Mouse (Mus musculus) kidney, postnatal 0 days (tissue): ENCODE data around the gene Pak1ip1. TPM values are rescaled to one million over a fixed set of nuclear protein-coding genes. Genes with fewer than 3 reads are reported as not detected.

ENCODE experiments used
- ATAC-seq: fragments of 200-750 bp; cut with Nextera tagmentation; replicated peaks from 2 replicates; pipeline ENCODE4 v1.8.0; 2017; ENCODE audit warnings: low read depth, moderate number of reproducible peaks, moderate TSS enrichment, moderate library complexity; ENCODE audit not compliant: low FRiP score
- DNase-seq: peaks from one replicate; pipeline ENCODE4 v3.0.0-alpha.2; 2016; ENCODE audit warnings: low spot score
- H3K27ac ChIP-seq: fragments of 300-500 bp; sonication (generic); 2 replicates; pipeline ENCODE4 v1.5.1; 2014; ENCODE audit warnings: mild to moderate bottlenecking
- H3K27me3 ChIP-seq: fragments of 300-500 bp; sonication (generic); 2 replicates; pipeline ENCODE4 v1.6.1; 2014; ENCODE audit warnings: low read length, mixed read lengths; ENCODE audit not compliant: insufficient read depth
- H3K36me3 ChIP-seq: fragments of 300-500 bp; sonication (generic); 2 replicates; pipeline ENCODE4 v1.6.1; 2014; ENCODE audit warnings: low read length, mixed read lengths; ENCODE audit not compliant: insufficient read depth
- H3K4me1 ChIP-seq: fragments of 300-500 bp; sonication (generic); replicated peaks from 2 replicates; pipeline ENCODE4 v1.6.1; 2014; ENCODE audit warnings: antibody characterized with exemption, low read length, mixed read lengths; ENCODE audit not compliant: insufficient read depth
- H3K4me2 ChIP-seq: fragments of 300-500 bp; sonication (generic); 2 replicates; pipeline ENCODE4 v1.6.1; 2014; ENCODE audit warnings: mild to moderate bottlenecking, low read length, moderate library complexity, mixed read lengths
- H3K4me3 ChIP-seq: fragments of 300-500 bp; sonication (generic); replicated peaks from 2 replicates; pipeline ENCODE4 v1.5.1; 2014; ENCODE audit warnings: low read depth, low read length
- H3K9ac ChIP-seq: fragments of 300-500 bp; sonication (generic); 2 replicates; pipeline ENCODE4 v1.6.1; 2014; ENCODE audit warnings: low read depth, low read length
- H3K9me3 ChIP-seq: fragments of 300-500 bp; sonication (generic); replicated peaks from 2 replicates; pipeline ENCODE4 v1.6.1; 2016; ENCODE audit warnings: low read length, inconsistent platforms, mixed read lengths
- CTCF ChIP-seq: IDR thresholded peaks from 2 replicates; pipeline ENCODE4 v1.5.1; 2016; ENCODE audit warnings: antibody characterized with exemption, low read depth, mild to moderate bottlenecking, moderate library complexity
- WGBS: fragments of 180-500 bp; shearing (Covaris S2); extraction: QIAGEN DNeasy Blood & Tissue Kit; methylation state at CpG from one replicate; pipeline ENCODE4 v1.1.7; 2014; 5-methylcytosine and 5-hydroxymethylcytosine counted together
- polyA plus RNA-seq: library from polyadenylated mRNA; unstranded; fragments of >200 nt; fragmentation: Nextera tagmentation; extraction: Ambion mirVana; gene quantifications from 2 replicates; pipeline ENCODE4 v1.2.1, GENCODE M21; 2015

The Pak1ip1 gene
- polyA plus RNA-seq: 67.6 and 73.7 TPM in 2 replicates

DNA sequence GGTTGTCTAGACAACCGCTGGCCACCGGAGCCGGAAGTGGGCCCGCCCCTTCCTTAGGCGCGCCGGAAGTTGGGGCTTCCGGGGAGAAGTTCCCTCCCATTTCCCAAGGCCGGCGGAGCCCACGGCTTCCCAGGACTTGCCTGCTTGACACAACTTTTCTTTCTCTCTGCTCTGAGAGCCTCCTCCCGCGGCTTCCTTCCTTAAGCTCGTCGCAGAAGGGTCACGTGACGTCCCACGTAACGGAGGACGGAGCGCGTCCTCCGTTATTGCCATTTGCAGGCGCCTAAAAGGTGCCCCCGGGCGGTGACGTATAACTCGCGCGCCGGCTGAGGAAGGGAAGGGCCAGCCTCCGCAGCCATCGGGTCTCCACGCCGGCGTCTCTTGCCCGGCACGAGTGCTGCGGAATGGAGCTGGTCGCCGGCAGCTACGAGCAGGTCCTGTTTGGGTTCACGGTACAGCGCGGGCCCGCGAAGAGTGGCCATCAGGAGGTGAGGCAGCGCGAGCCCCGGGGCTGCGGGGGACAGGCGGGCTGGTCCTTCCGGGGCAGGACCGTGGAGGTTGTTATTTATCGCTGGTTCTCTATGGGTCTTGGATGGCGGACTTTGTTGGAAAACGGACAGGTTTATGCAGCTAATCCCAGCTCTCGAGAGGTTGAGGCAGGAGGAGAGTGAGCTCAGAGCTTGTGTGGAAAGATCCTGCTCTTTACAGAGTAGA lies at the start of gene Pak1ip1:
Pak1ip1 (plus strand) TSS at position 98 of the 714 bp plus-strand sequence.
- WGBS: under 1% methylated on average over 58 of the region's 58 CpGs
- ATAC-seq (peak; percentile 96), DNase-seq (peak; percentile 96)
- no peak for TF ChIP-seq CTCF
- peak within 1 kb of the TSS; percentile 99 for H3K4me3 ChIP-seq
- H3K9ac ChIP-seq: peak within 1 kb of the TSS; percentile 85
- H3K36me3 ChIP-seq: peaks cover 13% of the 10 kb centered on the region; the same call in 1 of the 2 replicates
- H3K27ac ChIP-seq: peak within 1 kb of the TSS; percentile 98
- peaks cover 8% of the 10 kb centered on the region; the same call in 1 of the 2 replicates for H3K4me1 ChIP-seq
- peak within 1 kb of the TSS; percentile 84 for H3K4me2 ChIP-seq
- no peaks in the 10 kb centered on the region for H3K27me3 ChIP-seq
- H3K9me3 ChIP-seq: no peaks in the 10 kb centered on the region

DNA sequence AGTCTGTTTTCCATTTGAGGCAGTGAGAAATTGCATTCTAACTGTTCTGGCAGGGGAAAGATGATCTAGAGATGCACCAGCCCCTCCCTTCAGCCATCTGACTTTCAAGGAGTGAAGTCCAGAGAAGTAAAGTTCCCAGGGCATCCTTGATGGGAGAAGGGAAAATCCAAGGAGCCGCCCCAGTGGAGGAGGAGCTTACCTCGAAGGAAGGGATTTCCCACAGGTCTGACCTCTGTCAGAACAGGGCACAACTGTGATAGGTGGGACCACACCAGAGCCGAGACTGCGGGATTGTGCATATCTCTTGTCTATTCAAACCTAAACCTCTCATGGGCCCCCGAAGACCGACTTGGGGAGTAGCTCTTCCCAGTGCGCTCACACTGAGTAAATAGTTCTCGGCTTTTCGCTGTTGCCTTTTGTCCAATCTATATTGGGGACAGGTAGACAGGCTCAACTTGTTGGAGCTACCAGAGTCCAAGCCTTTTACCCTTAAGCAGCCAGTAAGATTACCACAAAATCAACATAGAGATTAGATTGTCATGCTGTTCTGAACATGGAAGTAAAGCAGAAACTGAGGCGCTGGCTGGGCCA lies 49.3 kb upstream of the Pak1ip1 start:
- 80% methylated on average over 10 of the region's 10 CpGs for WGBS
- no peak overlapping the region for H3K4me3 ChIP-seq
- no peak for TF ChIP-seq CTCF
- no peak overlapping the region for H3K4me2 ChIP-seq
- no peak for DNase-seq
- no peak overlapping the region for H3K9ac ChIP-seq
- H3K9me3 ChIP-seq: no peaks in the 10 kb centered on the region
- H3K36me3 ChIP-seq: no peaks in the 10 kb centered on the region
- no peaks in the 10 kb centered on the region; the same call in 1 of the 2 replicates for H3K4me1 ChIP-seq
- no peaks in the 10 kb centered on the region for H3K27me3 ChIP-seq
- ATAC-seq: no peak
- no peak overlapping the region for H3K27ac ChIP-seq

DNA sequence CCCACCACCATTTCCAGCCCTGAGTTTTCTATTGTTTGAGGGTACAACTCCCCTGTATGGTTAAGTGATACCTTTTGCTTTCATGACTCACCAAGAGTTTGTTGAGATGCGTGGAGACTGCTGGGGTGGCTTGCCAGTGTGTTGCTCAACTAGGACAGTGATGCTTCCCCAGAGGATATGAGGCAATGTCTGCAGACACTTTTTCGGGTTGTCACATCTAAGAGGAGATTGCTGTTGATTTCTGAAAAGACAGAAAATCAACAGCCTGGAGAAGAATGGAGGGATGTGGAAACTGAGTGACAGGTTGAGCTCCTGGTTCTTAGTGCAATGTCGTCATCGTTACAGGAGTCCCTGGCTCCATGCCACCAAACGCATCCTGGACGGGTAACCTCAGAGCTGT lies 47.6 kb upstream of the Pak1ip1 start:
- Histone ChIP-seq H3K4me2 (no peak overlapping the region), H3K9ac (no peak overlapping the region), H3K36me3 (no peaks in the 10 kb centered on the region), H3K27me3 (no peaks in the 10 kb centered on the region), H3K9me3 (no peaks in the 10 kb centered on the region), H3K27ac (no peak overlapping the region), H3K4me1 (no peaks in the 10 kb centered on the region; the same call in 1 of the 2 replicates), H3K4me3 (no peak overlapping the region)
- WGBS: 58% methylated on average over 6 of the region's 6 CpGs
- ATAC-seq: no peak
- no peak for TF ChIP-seq CTCF
- DNase-seq: no peak

DNA sequence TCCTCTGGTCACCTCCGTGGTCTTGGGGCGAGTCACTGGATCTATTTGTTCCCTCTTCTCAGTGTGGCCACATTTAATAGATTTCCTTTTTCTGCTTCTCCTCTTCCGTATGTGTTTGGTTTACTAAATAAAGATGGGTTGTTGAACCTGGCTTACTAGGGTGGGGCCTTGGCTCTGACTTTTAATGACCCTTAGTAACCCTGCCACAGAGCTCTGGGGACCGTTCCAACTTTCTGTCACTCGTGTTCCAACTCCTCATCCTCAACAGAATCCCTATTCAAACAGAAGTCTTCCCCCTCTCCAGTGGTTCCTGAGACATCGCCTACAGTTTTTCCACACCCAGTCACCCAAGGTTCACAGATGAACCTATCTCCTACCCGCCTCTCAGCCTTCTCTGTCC lies 45.0 kb upstream of the Pak1ip1 start:
- Histone ChIP-seq H3K4me3 (no peak overlapping the region), H3K36me3 (0 out of 2 replicates have a peak, but pooled peaks cover 10% of the 10 kb centered on the region), H3K9me3 (no peaks in the 10 kb centered on the region), H3K4me2 (no peak overlapping the region), H3K27me3 (no peaks in the 10 kb centered on the region), H3K27ac (no peak overlapping the region), H3K4me1 (no peaks in the 10 kb centered on the region), H3K9ac (no peak overlapping the region)
- DNase-seq: no peak
- 80% methylated on average over 7 of the region's 7 CpGs for WGBS
- ATAC-seq: no peak
- TF ChIP-seq CTCF: no peak

DNA sequence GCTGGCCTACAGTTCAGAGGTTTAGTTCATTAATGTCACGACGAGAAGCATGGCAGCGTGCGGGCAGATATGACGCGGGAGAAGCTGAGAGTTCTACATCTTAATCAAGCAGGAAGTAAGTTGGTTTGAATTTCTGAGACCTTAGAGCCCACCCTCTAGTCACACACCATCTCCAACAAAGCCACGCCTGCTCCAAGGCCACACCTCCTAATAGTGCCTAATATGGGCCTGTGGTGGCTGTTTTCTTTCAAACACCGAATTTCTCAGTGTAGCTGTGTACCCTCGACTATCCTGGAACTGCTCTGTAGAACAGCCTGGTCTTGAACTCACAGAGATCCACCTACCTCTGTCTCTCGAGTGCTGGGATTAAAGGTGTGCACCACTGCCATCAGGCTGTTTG lies 33.2 kb upstream of the Pak1ip1 start:
- Histone ChIP-seq H3K36me3 (no peaks in the 10 kb centered on the region), H3K4me3 (no peak overlapping the region), H3K9ac (no peak overlapping the region), H3K4me2 (no peak overlapping the region), H3K4me1 (no peaks in the 10 kb centered on the region), H3K27me3 (no peaks in the 10 kb centered on the region), H3K9me3 (no peaks in the 10 kb centered on the region), H3K27ac (no peak overlapping the region)
- 90% methylated on average over 10 of the region's 10 CpGs for WGBS
- DNase-seq (no peak), ATAC-seq (no peak)
- TF ChIP-seq CTCF: no peak

DNA sequence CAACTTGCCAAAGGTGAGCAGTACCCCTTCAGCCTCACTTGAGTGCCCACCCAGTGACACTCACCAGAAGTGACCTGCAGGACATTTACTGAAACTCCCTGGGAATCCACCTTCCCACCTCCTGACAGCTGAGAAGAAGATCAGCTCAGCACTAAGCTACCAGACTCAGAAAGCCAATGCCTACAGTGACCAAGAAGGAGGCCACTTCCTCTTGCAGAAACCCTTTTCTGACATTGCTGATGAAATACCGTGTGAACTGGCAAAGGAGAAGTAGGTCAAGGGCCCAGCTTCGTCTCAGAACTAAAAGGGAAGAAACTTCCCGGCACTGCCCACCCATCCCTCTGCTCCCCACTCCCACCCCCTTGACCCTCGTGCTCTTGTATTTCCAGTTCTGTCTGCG lies 32.3 kb upstream of the Pak1ip1 start:
- no peaks in the 10 kb centered on the region for H3K36me3 ChIP-seq
- H3K4me3 ChIP-seq: no peak overlapping the region
- H3K27ac ChIP-seq: no peak overlapping the region
- H3K9ac ChIP-seq: no peak overlapping the region
- H3K4me1 ChIP-seq: no peaks in the 10 kb centered on the region
- ATAC-seq (no peak), DNase-seq (peak; percentile 23)
- no peaks in the 10 kb centered on the region for H3K9me3 ChIP-seq
- no peak overlapping the region for H3K4me2 ChIP-seq
- no peak for TF ChIP-seq CTCF
- WGBS: 51% methylated on average over 5 of the region's 5 CpGs
- H3K27me3 ChIP-seq: no peaks in the 10 kb centered on the region
